Mouse (Mus musculus) limb, embryonic 12.5 days (tissue): Measurements from ENCODE around the gene Rbak. TPM values are rescaled to one million over a fixed set of nuclear protein-coding genes. Genes with fewer than 3 reads are reported as not detected.
"Not testable (repeated sequence)": the region's sequence is repeated elsewhere in the genome, so short reads cannot be mapped to it uniquely, and the experiment has no call there.

ENCODE experiments used
- ATAC-seq: fragments of 200-750 bp; cut with Nextera tagmentation; 2 replicates; pipeline ENCODE4 v1.8.0; 2017; ENCODE audit warnings: low read depth, moderate TSS enrichment; ENCODE audit not compliant: insufficient number of reproducible peaks, insufficient read depth, low FRiP score, low TSS enrichment
- H3K27ac ChIP-seq: fragments of 300-500 bp; sonication (generic); 2 replicates; pipeline ENCODE4 v1.5.1; 2016; ENCODE audit warnings: mild to moderate bottlenecking, moderate library complexity
- H3K27me3 ChIP-seq: fragments of 300-500 bp; sonication (generic); 2 replicates; pipeline ENCODE4 v1.6.1; 2016; ENCODE audit warnings: mild to moderate bottlenecking, moderate library complexity
- H3K36me3 ChIP-seq: fragments of 300-500 bp; sonication (generic); 2 replicates; pipeline ENCODE4 v1.6.1; 2016; ENCODE audit warnings: mild to moderate bottlenecking, moderate library complexity
- H3K4me1 ChIP-seq: fragments of 300-500 bp; sonication (generic); replicated peaks from 2 replicates; pipeline ENCODE4 v1.6.1; 2016
- H3K4me2 ChIP-seq: fragments of 300-500 bp; sonication (generic); 2 replicates; pipeline ENCODE4 v1.6.1; 2016; ENCODE audit warnings: mild to moderate bottlenecking, moderate library complexity
- H3K4me3 ChIP-seq: fragments of 300-500 bp; sonication (generic); replicated peaks from 2 replicates; pipeline ENCODE4 v1.5.1; 2016; ENCODE audit warnings: mild to moderate bottlenecking
- H3K9ac ChIP-seq: fragments of 300-500 bp; sonication (generic); replicated peaks from 2 replicates; pipeline ENCODE4 v1.6.1; 2016; ENCODE audit warnings: mild to moderate bottlenecking, moderate library complexity
- H3K9me3 ChIP-seq: fragments of 300-500 bp; sonication (generic); 2 replicates; pipeline ENCODE4 v1.6.1; 2016; ENCODE audit warnings: mild to moderate bottlenecking, moderate library complexity
- WGBS: fragments of 180-500 bp; shearing (Covaris S2); methylation state at CpG from one replicate; pipeline ENCODE4 v1.1.7; 2016; 5-methylcytosine and 5-hydroxymethylcytosine counted together
- polyA plus RNA-seq: library from polyadenylated mRNA; unstranded; fragments of >200 nt; fragmentation: Nextera tagmentation; extraction: Ambion mirVana; gene quantifications from 2 replicates; pipeline ENCODE4 v1.2.1, GENCODE M21; 2016

Gene Rbak
- polyA plus RNA-seq, 1 experiment from 2014 or later: 21.5 TPM

DNA sequence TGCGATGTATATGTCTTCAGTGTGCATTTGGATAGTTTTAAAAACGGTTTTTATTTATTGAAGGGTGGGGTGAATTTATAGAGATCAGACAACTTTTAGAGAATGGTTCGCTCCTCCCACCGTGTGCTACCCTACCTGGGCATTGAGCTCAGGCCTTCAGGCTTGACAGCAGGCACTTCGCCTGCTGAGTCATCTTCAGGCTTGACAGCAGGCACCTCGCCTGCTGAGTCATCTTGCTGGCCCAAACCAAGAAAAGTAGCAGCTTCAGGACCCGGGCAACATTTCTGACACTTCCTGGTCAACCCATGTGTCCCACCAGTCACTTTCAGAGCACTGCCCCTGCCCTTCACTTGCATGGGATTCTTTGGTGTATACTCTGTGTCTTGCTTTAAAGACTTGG is 45.5 kb downstream of the Rbak start:
- no peak for ATAC-seq
- Histone ChIP-seq H3K4me2 (no peak overlapping the region), H3K27me3 (no peaks in the 10 kb centered on the region), H3K27ac (no peak overlapping the region), H3K36me3 (no peaks in the 10 kb centered on the region), H3K9ac (no peak overlapping the region), H3K4me1 (no peaks in the 10 kb centered on the region), H3K4me3 (no peak overlapping the region), H3K9me3 (peaks cover 7% of the 10 kb centered on the region; the same call in 1 of the 2 replicates)
- WGBS: 90% methylated on average over 7 of the region's 7 CpGs

- H3K4me3 ChIP-seq, H3K36me3 ChIP-seq, H3K9me3 ChIP-seq, H3K4me2 ChIP-seq, H3K27ac ChIP-seq, H3K27me3 ChIP-seq, ATAC-seq, H3K9ac ChIP-seq, H3K4me1 ChIP-seq: not testable (repeated sequence)
- WGBS: 88% methylated on average over 3 of the region's 6 CpGs
Measured at GRCm38 (mm10) chr5:143134216-143135010, 46.2 kb downstream of the Rbak start.

DNA sequence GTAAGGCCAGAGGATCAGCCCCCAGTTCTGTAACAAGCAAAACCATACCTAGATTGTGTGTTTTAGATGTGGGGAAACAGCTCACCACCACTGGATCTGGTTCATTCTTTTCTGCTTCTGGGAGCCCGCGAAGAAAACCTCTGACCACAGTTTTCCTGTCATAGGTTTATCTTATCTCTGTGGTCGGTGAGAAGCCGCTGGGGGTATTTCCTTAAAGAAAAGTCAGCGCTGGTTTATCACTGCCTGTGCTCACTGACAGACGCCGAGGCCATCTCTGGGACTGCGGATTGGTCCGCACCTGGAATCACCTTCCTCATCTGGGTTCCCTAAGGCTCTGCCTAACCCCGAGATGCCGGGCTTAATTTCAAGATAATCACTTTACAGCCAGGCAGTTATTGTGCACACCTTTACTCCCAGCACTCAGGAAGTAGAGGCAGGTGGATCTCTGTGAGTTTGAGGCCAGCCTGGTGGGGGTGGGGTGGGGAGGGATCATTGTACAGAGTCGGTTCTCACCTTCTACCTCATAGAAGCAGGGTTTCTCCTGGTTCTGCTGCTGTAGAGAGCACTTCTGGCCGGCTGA is 47.5 kb downstream of the Rbak start:
- Histone ChIP-seq H3K36me3 (no peaks in the 10 kb centered on the region), H3K9ac (no peak overlapping the region), H3K27ac (no peak overlapping the region), H3K4me3 (no peak overlapping the region), H3K27me3 (no peaks in the 10 kb centered on the region), H3K4me1 (no peaks in the 10 kb centered on the region), H3K4me2 (no peak overlapping the region), H3K9me3 (peaks cover 16% of the 10 kb centered on the region; the same call in 1 of the 2 replicates)
- 75% methylated on average over 13 of the region's 13 CpGs for WGBS
- no peak for ATAC-seq

DNA sequence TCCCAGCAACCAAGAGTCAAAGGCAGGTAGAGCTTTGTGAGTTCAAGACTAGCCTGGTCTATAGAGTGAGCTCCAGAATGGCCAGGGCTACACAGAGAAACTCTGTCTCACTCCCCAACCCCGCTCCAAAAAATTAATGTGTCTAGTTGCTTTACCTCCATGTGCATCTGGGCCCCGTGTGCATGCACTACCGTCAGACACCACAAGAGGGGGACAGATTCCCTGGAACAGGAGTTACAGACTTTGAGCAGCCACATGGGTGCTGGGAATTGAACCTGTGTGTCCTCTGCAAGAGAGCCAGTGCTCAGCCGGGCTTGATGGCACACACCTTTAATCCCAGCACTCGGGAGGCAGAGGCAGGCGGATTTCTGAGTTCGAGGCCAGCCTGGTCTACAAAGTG is 50.2 kb downstream of the Rbak start:
- Histone ChIP-seq H3K9me3 (peaks cover 16% of the 10 kb centered on the region; the same call in 1 of the 2 replicates), H3K27ac (no peak overlapping the region), H3K4me1 (no peaks in the 10 kb centered on the region), H3K27me3 (no peaks in the 10 kb centered on the region), H3K36me3 (no peaks in the 10 kb centered on the region), H3K4me2 (no peak overlapping the region), H3K9ac (no peak overlapping the region), H3K4me3 (no peak overlapping the region)
- 87% methylated on average over 7 of the region's 7 CpGs for WGBS
- ATAC-seq: no peak

DNA sequence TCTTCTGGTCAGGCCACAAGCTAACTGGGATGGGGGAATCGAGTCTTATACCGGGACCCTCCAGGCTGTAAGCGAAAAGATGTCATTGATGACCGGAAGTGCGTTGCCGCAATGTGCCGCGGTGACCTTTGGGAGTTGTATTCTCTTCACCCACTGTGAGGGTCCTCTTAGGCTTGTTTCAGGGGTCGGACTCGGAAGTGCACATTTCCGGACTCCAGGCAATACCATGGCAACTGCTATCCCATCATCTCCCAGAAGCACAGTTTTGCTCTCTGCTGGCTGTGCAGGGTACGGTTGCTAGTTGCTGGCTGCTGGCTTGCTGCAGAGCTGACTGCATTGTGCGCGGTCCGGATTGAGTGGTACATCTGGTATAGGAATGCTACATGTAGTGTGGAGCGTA is 51.5 kb downstream of the Rbak start:
- peaks cover 16% of the 10 kb centered on the region; the same call in 1 of the 2 replicates for H3K9me3 ChIP-seq
- no peak overlapping the region for H3K4me3 ChIP-seq
- WGBS: 95% methylated on average over 16 of the region's 16 CpGs
- no peak overlapping the region for H3K27ac ChIP-seq
- ATAC-seq: no peak
- H3K36me3 ChIP-seq: no peaks in the 10 kb centered on the region
- no peaks in the 10 kb centered on the region for H3K27me3 ChIP-seq
- H3K4me1 ChIP-seq: no peaks in the 10 kb centered on the region
- H3K9ac ChIP-seq: no peak overlapping the region
- no peak overlapping the region for H3K4me2 ChIP-seq

GRCm38 (mm10) chr5:143127837-143128236 is 52.7 kb downstream of the Rbak start:
- Histone ChIP-seq H3K4me3 (no peak overlapping the region), H3K27ac (no peak overlapping the region), H3K27me3 (no peaks in the 10 kb centered on the region), H3K9me3 (peaks cover 16% of the 10 kb centered on the region; the same call in 1 of the 2 replicates), H3K4me1 (no peaks in the 10 kb centered on the region), H3K4me2 (no peak overlapping the region), H3K36me3 (no peaks in the 10 kb centered on the region), H3K9ac (no peak overlapping the region)
- ATAC-seq: no peak
- WGBS: 83% methylated on average over 8 of the region's 8 CpGs

GRCm38 (mm10) chr5:143126908-143127307 is 53.7 kb downstream of the Rbak start:
- Histone ChIP-seq H3K4me1 (no peaks in the 10 kb centered on the region), H3K9ac (no peak overlapping the region), H3K27me3 (no peaks in the 10 kb centered on the region), H3K4me2 (no peak overlapping the region), H3K27ac (no peak overlapping the region), H3K36me3 (no peaks in the 10 kb centered on the region), H3K4me3 (no peak overlapping the region), H3K9me3 (peaks cover 16% of the 10 kb centered on the region; the same call in 1 of the 2 replicates)
- 66% methylated on average over 4 of the region's 4 CpGs for WGBS
- ATAC-seq: no peak

GRCm38 (mm10) chr5:143126089-143126488 is 54.5 kb downstream of the Rbak start:
- Histone ChIP-seq H3K9me3 (peaks cover 16% of the 10 kb centered on the region; the same call in 1 of the 2 replicates), H3K4me3 (no peak overlapping the region), H3K9ac (no peak overlapping the region), H3K27me3 (no peaks in the 10 kb centered on the region), H3K36me3 (no peaks in the 10 kb centered on the region), H3K4me2 (no peak overlapping the region), H3K4me1 (no peaks in the 10 kb centered on the region), H3K27ac (no peak overlapping the region)
- 86% methylated on average over 9 of the region's 9 CpGs for WGBS
- no peak for ATAC-seq

- Histone ChIP-seq H3K36me3 (no peaks in the 10 kb centered on the region), H3K4me1 (no peaks in the 10 kb centered on the region), H3K4me3 (no peak overlapping the region), H3K4me2 (no peak overlapping the region), H3K27me3 (no peaks in the 10 kb centered on the region), H3K9ac (no peak overlapping the region), H3K27ac (no peak overlapping the region), H3K9me3 (peaks cover 12% of the 10 kb centered on the region; the same call in 1 of the 2 replicates)
- ATAC-seq: no peak
- 72% methylated on average over 7 of the region's 7 CpGs for WGBS
Measured at GRCm38 (mm10) chr5:143125601-143126000, 55.0 kb downstream of the Rbak start.

- Histone ChIP-seq H3K27me3 (no peaks in the 10 kb centered on the region), H3K27ac (no peak overlapping the region), H3K9ac (no peak overlapping the region), H3K9me3 (peaks cover 9% of the 10 kb centered on the region; the same call in 1 of the 2 replicates), H3K4me1 (no peaks in the 10 kb centered on the region), H3K4me2 (no peak overlapping the region), H3K36me3 (no peaks in the 10 kb centered on the region), H3K4me3 (no peak overlapping the region)
- WGBS: 90% methylated on average over 4 of the region's 4 CpGs
- ATAC-seq: no peak
Measured at GRCm38 (mm10) chr5:143124805-143125378, 55.7 kb downstream of the Rbak start.

GRCm38 (mm10) chr5:143122673-143123072 is 57.9 kb downstream of the Rbak start:
- no peak overlapping the region for H3K27ac ChIP-seq
- 14% methylated on average over 1 of the region's 1 CpGs for WGBS
- H3K4me3 ChIP-seq: no peak overlapping the region
- H3K36me3 ChIP-seq: no peaks in the 10 kb centered on the region
- no peak for ATAC-seq
- no peaks in the 10 kb centered on the region for H3K27me3 ChIP-seq
- H3K4me2 ChIP-seq: no peak overlapping the region
- H3K9ac ChIP-seq: no peak overlapping the region
- no peaks in the 10 kb centered on the region for H3K4me1 ChIP-seq
- 0 out of 2 replicates have a peak, but pooled peaks cover under 1% of the 10 kb centered on the region for H3K9me3 ChIP-seq
